Mouse (Mus musculus) liver, adult 2 months (tissue): ENCODE results near the gene Rgs10. TPM values are rescaled to one million over a fixed set of nuclear protein-coding genes. Genes with fewer than 3 reads are reported as not detected.

Source experiments
- DNase-seq: peaks from one replicate; pipeline ENCODE4 v3.0.0-alpha.2; 2011; ENCODE audit warnings: low read depth, low spot score; ENCODE audit errors: extremely low read depth
- H3K27ac ChIP-seq: fragments of 200-500 bp; replicated peaks from 2 replicates; pipeline ENCODE4 v1.5.1; 2012; ENCODE audit warnings: low read depth, mild to moderate bottlenecking, control low read depth, inconsistent platforms, low read length; ENCODE audit not compliant: insufficient read depth
- H3K27me3 ChIP-seq: fragments of 200-500 bp; 2 replicates; pipeline ENCODE4 v1.6.1; 2012; ENCODE audit warnings: mild to moderate bottlenecking, moderate library complexity, low read length, inconsistent platforms; ENCODE audit not compliant: control insufficient read depth, insufficient read depth
- H3K36me3 ChIP-seq: fragments of 200-500 bp; 2 replicates; pipeline ENCODE4 v1.6.1; 2012; ENCODE audit warnings: low read length, inconsistent platforms; ENCODE audit not compliant: control insufficient read depth, insufficient read depth
- H3K4me1 ChIP-seq: fragments of 200-500 bp; 2 replicates; pipeline ENCODE4 v1.6.1; 2011; ENCODE audit warnings: low read length; ENCODE audit not compliant: control insufficient read depth, insufficient read depth
- H3K4me3 ChIP-seq: fragments of 200-500 bp; 2 replicates; pipeline ENCODE4 v1.5.1; 2011; ENCODE audit warnings: low read depth, mild to moderate bottlenecking, control low read depth, low read length, moderate library complexity; ENCODE audit not compliant: insufficient read depth
- H3K79me2 ChIP-seq: fragments of 200-500 bp; 2 replicates; pipeline ENCODE4 v1.6.1; 2012; ENCODE audit warnings: inconsistent platforms, mild to moderate bottlenecking, low read length, moderate library complexity; ENCODE audit not compliant: control insufficient read depth, insufficient read depth
- H3K9ac ChIP-seq: fragments of 200-500 bp; 2 replicates; pipeline ENCODE4 v1.6.1; 2012; ENCODE audit warnings: low read depth, mild to moderate bottlenecking, control low read depth, inconsistent platforms, low read length
- CTCF ChIP-seq: fragments of 200-500 bp; IDR thresholded peaks from 2 replicates; pipeline ENCODE4 v1.5.1; 2011; ENCODE audit warnings: low read depth, low read length, control low read depth
- POLR2A ChIP-seq: fragments of 200-500 bp; IDR thresholded peaks from 2 replicates; pipeline ENCODE4 v1.6.1; 2011; ENCODE audit warnings: low read length, control low read depth; ENCODE audit not compliant: insufficient read depth; ENCODE audit errors: extremely low read depth
- WGBS: fragments of 180-500 bp; shearing (Covaris S2); methylation state at CpG from one replicate; pipeline ENCODE4 v1.1.7; 2018; 5-methylcytosine and 5-hydroxymethylcytosine counted together
- polyA plus RNA-seq: library from polyadenylated mRNA; depleted of rRNA; stranded (reverse); fragments of >200 nt; gene quantifications from 2 replicates; pipeline ENCODE4 v1.2.3, GENCODE M21; 2012
- total RNA-seq: library from RNA; depleted of rRNA; stranded (reverse); fragments of >200 nt; gene quantifications from 2 replicates; pipeline ENCODE4 v1.2.3, GENCODE M21; 2014

Rgs10 gene
- total and polyA plus RNA-seq, 2 experiments: 1.5 to 3.4 TPM

DNA sequence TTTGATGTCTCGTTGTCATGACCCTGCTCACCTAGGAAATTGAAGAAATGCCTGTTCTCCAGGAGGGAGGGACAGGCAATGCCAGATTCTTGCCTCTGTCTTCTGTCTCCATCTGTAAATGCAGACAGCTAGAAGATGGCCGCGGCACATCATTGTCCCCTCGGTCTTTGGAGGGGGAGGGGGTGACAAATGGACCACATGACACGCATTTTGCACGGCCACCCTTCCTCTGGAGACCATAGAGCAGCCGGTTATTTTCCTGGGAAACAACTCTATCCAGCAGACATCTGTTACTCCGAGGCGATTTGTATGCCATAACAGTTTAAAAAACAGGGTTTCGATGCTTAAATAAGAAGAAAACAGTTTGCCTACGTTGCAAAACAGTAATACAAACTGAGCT lies 51.9 kb downstream of the Rgs10 start:
- H3K4me1 ChIP-seq: no peaks in the 10 kb centered on the region
- no peaks in the 10 kb centered on the region for H3K27me3 ChIP-seq
- no peak for DNase-seq
- H3K36me3 ChIP-seq: no peaks in the 10 kb centered on the region
- WGBS: 75% methylated on average over 11 of the region's 11 CpGs
- TF ChIP-seq CTCF: no peak
- TF ChIP-seq POLR2A: no peak
- no peaks in the 10 kb centered on the region for H3K79me2 ChIP-seq
- H3K27ac ChIP-seq: no peak overlapping the region
- H3K4me3 ChIP-seq: no peak overlapping the region
- no peak overlapping the region for H3K9ac ChIP-seq

DNA sequence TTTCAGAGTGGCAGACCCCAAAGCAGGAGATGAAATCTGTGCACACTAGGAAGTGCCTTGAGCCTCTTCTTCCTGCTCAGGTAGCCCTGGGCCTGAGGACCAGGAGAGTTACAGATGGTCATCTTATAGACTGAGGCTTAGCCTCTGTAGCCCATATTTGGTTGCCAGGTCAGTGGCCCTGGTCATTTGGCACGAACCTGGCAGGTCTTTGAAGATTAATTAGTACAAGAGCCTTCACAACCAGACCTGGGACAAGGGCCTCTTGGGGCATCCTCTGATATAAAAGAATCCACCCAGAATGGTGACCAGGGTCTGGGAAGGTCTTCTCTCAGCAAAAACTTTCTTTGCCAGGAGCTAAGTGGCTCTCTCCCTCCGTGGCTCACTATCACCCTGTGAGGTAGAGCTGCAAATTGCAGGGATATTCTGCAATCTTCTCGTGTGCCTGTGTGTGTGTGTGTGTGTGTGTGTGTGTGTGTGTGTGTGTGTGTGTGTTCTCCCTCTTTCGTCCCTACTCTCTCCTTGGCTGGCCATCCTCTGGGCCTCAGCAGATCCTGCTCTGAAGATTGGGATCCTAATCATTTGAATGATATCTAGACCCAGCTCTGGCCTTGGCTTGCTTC lies 53.4 kb downstream of the Rgs10 start:
- TF ChIP-seq CTCF (no peak), POLR2A (no peak)
- 58% methylated on average over 4 of the region's 4 CpGs for WGBS
- H3K27ac ChIP-seq: no peak overlapping the region
- no peaks in the 10 kb centered on the region for H3K4me1 ChIP-seq
- no peaks in the 10 kb centered on the region for H3K27me3 ChIP-seq
- no peaks in the 10 kb centered on the region for H3K79me2 ChIP-seq
- H3K36me3 ChIP-seq: no peaks in the 10 kb centered on the region
- H3K4me3 ChIP-seq: no peak overlapping the region
- no peak for DNase-seq
- H3K9ac ChIP-seq: no peak overlapping the region

DNA sequence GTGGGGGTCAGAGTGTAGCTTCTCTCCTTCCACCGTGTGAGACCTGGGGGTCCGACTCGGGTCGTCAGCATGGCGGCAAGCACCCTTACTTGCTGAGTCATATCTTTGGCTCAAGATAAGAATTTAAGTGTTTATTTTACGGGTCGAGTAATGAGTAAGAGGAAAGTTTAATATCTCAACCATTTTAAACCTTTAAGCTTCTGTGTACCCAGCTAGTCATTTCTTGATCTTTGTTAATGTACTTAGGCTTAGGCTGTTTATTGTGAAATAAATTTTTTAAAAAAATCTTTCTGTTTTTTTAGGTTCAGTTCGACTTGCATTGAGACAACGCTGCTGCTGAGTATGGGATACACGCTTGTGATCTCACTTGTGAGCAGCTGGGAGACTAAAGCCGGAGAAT lies 54.0 kb downstream of the Rgs10 start:
- no peaks in the 10 kb centered on the region for H3K79me2 ChIP-seq
- no peak for TF ChIP-seq CTCF
- TF ChIP-seq POLR2A: no peak
- H3K36me3 ChIP-seq: no peaks in the 10 kb centered on the region
- no peak overlapping the region for H3K9ac ChIP-seq
- no peak for DNase-seq
- H3K27me3 ChIP-seq: no peaks in the 10 kb centered on the region
- H3K4me1 ChIP-seq: no peaks in the 10 kb centered on the region
- H3K27ac ChIP-seq: no peak overlapping the region
- WGBS: 67% methylated on average over 11 of the region's 11 CpGs
- H3K4me3 ChIP-seq: no peak overlapping the region

DNA sequence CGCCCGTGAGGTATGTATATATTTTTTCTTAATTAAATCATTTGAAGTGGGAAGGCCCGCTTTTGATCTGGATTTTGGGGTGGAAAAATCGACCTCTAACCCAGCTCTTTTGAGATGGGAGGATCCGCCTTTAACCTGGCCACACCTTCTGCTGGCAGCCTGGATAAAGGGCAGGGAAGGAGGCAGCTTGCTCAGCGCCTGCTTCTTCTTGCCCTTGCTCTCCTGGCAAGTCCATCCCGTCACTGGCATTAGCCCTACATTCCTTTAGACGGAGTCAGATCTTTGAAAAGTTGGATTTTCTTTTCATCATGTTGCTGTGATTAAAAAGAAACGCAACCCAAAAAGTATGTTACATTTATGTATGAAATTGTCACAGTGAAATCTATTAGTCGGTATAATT lies 54.8 kb downstream of the Rgs10 start:
- no peaks in the 10 kb centered on the region for H3K79me2 ChIP-seq
- no peak for DNase-seq
- TF ChIP-seq CTCF: no peak
- no peak for TF ChIP-seq POLR2A
- H3K27ac ChIP-seq: no peak overlapping the region
- H3K4me1 ChIP-seq: no peaks in the 10 kb centered on the region
- no peaks in the 10 kb centered on the region for H3K36me3 ChIP-seq
- no peak overlapping the region for H3K9ac ChIP-seq
- 80% methylated on average over 10 of the region's 10 CpGs for WGBS
- no peak overlapping the region for H3K4me3 ChIP-seq
- H3K27me3 ChIP-seq: no peaks in the 10 kb centered on the region

GRCm38 (mm10) chr7:128362916-128363315 lies 55.6 kb downstream of the Rgs10 start:
- Histone ChIP-seq H3K4me3 (no peak overlapping the region), H3K79me2 (no peaks in the 10 kb centered on the region), H3K27ac (no peak overlapping the region), H3K4me1 (no peaks in the 10 kb centered on the region), H3K27me3 (no peaks in the 10 kb centered on the region), H3K36me3 (no peaks in the 10 kb centered on the region), H3K9ac (no peak overlapping the region)
- DNase-seq: no peak
- TF ChIP-seq POLR2A (no peak), CTCF (no peak)
- 83% methylated on average over 4 of the region's 4 CpGs for WGBS

DNA sequence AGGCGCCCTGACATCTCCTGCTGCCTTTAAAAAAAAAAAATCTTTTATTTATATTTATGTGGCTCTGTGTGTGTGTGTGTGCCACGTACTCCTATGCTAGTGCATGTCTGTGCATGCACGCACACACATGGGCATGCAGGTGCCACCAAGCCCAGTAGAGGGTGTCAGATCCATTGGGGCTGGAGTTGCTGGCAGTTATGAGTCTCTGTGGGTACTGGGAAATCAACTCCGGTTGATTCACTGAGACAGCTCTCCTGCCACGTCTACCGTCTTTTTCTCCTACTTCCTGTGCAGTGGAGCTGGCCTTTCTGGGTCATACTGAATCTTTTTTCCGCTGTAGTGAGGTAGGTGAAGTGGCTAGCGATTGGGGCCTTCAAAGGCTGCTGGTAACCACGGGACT lies 58.8 kb downstream of the Rgs10 start:
- Histone ChIP-seq H3K9ac (no peak overlapping the region), H3K27me3 (no peaks in the 10 kb centered on the region), H3K4me1 (no peaks in the 10 kb centered on the region), H3K36me3 (no peaks in the 10 kb centered on the region), H3K4me3 (no peak overlapping the region), H3K79me2 (no peaks in the 10 kb centered on the region), H3K27ac (no peak overlapping the region)
- TF ChIP-seq CTCF: no peak
- no peak for TF ChIP-seq POLR2A
- DNase-seq: no peak
- WGBS: 84% methylated on average over 9 of the region's 9 CpGs
